ENCODE assay signal across 23 mouse cellular contexts in the genomic region with DNA sequence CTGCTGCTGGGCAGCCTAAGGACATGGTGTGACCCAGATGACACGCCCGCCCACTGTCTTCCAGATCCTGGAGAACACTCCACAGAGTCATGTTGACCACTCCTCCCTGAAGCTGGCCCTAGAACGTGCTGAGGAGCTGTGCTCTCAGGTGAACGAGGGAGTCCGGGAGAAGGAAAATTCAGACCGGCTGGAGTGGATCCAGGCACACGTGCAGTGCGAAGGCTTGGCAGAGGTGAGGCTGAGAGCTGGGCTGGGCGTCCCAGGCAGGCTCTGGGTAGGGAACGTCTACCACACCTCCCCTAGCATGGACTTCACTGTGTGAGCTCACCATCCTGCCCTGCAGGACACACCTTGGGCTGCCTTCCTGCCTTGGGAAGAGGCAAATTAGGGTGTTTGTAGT. TPM values are rescaled to one million over a fixed set of nuclear protein-coding genes. Genes with fewer than 3 reads are reported as not detected.
DNase-seq lines count a peak whose midpoint lies in the region; ATAC-seq lines count a peak whose summit lies in the region.
"Had no signal": no experiment of that assay in that cellular context is flagged by ENCODE, and none has a peak within 500 bp of the region (broad histone marks: within the 10 kb centered on the region; RNA-seq: fewer than 3 reads in every experiment).

No protein-coding gene starts in this region.

- no peaks in the 10 kb centered on the region for H3K4me1 ChIP-seq in forebrain, embryonic 10.5 days
- no peaks in the 10 kb centered on the region for H3K4me1 ChIP-seq in forebrain, embryonic 15.5 days
- no peaks in the 10 kb centered on the region for H3K4me1 ChIP-seq in midbrain, embryonic 10.5 days
- no peaks in the 10 kb centered on the region for H3K4me1 ChIP-seq in midbrain, embryonic 16.5 days (ENCODE audit: control insufficient read depth, insufficient read depth, low read length)
- H3K4me1 ChIP-seq: hindbrain, embryonic 13.5 days; limb, embryonic 13.5 days; liver, embryonic 13.5 days; midbrain, embryonic 12.5 days had no signal

- no peak overlapping the region for H3K27ac ChIP-seq in forebrain, embryonic 10.5 days
- no peak overlapping the region for H3K27ac ChIP-seq in forebrain, embryonic 15.5 days (replicated peaks)
- no peak overlapping the region for H3K27ac ChIP-seq in midbrain, embryonic 10.5 days (replicated peaks)
- no peak overlapping the region for H3K27ac ChIP-seq in midbrain, embryonic 16.5 days (ENCODE audit: low read length)
- H3K27ac ChIP-seq: hindbrain, embryonic 13.5 days; limb, embryonic 13.5 days; liver, embryonic 13.5 days; midbrain, embryonic 12.5 days had no signal

- H3K4me3 ChIP-seq in forebrain, embryonic 10.5 days = no peak overlapping the region
- H3K4me3 ChIP-seq in forebrain, embryonic 15.5 days = no peak overlapping the region
- no peak overlapping the region for H3K4me3 ChIP-seq in midbrain, embryonic 10.5 days
- H3K4me3 ChIP-seq in midbrain, embryonic 16.5 days (ENCODE audit: low read depth, low read length) = no peak overlapping the region
- H3K4me3 ChIP-seq: hindbrain, embryonic 13.5 days; limb, embryonic 13.5 days; liver, embryonic 13.5 days; midbrain, embryonic 12.5 days had no signal

- H3K36me3 ChIP-seq in forebrain, embryonic 10.5 days (replicated peaks) = peaks cover 20% of the 10 kb centered on the region
- H3K36me3 ChIP-seq in forebrain, embryonic 15.5 days = peaks cover 11% of the 10 kb centered on the region; the same call in 1 of the 2 replicates
- H3K36me3 ChIP-seq in midbrain, embryonic 10.5 days = peaks cover 15% of the 10 kb centered on the region
- H3K36me3 ChIP-seq in midbrain, embryonic 16.5 days (ENCODE audit: control insufficient read depth, insufficient read depth, low read length) = peaks cover 12% of the 10 kb centered on the region

- no peak overlapping the region for H3K9ac ChIP-seq in forebrain, embryonic 15.5 days (replicated peaks)
- H3K9ac ChIP-seq in midbrain, embryonic 16.5 days (ENCODE audit: low read depth, low read length) = no peak overlapping the region
- H3K9ac ChIP-seq: hindbrain, embryonic 13.5 days; limb, embryonic 13.5 days; liver, embryonic 13.5 days; midbrain, embryonic 12.5 days had no signal

- WGBS in forebrain, embryonic 10.5 days = 84% methylated on average over 10 of the region's 10 CpGs
- WGBS in forebrain, embryonic 15.5 days = 93% methylated on average over 10 of the region's 10 CpGs
- 91% methylated on average over 10 of the region's 10 CpGs for WGBS in midbrain, embryonic 10.5 days
- WGBS in midbrain, embryonic 16.5 days = 90% methylated on average over 10 of the region's 10 CpGs

- no peaks in the 10 kb centered on the region for H3K27me3 ChIP-seq in forebrain, embryonic 10.5 days (ENCODE audit: poor library complexity, severe bottlenecking)
- no peaks in the 10 kb centered on the region for H3K27me3 ChIP-seq in forebrain, embryonic 15.5 days
- H3K27me3 ChIP-seq in midbrain, embryonic 10.5 days (ENCODE audit: low read depth, poor library complexity, severe bottlenecking) = no peaks in the 10 kb centered on the region
- H3K27me3 ChIP-seq in midbrain, embryonic 16.5 days (ENCODE audit: control insufficient read depth, insufficient read depth, low read depth, low read length) = no peaks in the 10 kb centered on the region
- H3K27me3 ChIP-seq: hindbrain, embryonic 13.5 days; limb, embryonic 13.5 days; liver, embryonic 13.5 days; midbrain, embryonic 12.5 days had no signal

- peak; percentile 12 for DNase-seq in forebrain, embryonic 10.5 days (ENCODE audit: extremely low spot score, low spot score)
- DNase-seq in midbrain, embryonic 10.5 days (ENCODE audit: low spot score) = peak; percentile 9
- DNase-seq in lung, postnatal 25 days (ENCODE audit: low spot score) = peak; percentile 21
- DNase-seq in layer of hippocampus, postnatal 10 days (ENCODE audit: low spot score in 2 of 2) = no peak
- no peak for DNase-seq in kidney, adult 18-20 months
- DNase-seq: adrenal gland, postnatal 10 days; cerebellum, adult 8-10 months; cerebellum, postnatal 36 days; heart, postnatal 36 days; kidney, adult 9 months; kidney, postnatal 14 days; layer of hippocampus, postnatal 36 days; liver, embryonic 13.5 days; retina, postnatal 1 day; thymus, adult 18-20 months had no signal

- H3K9me3 ChIP-seq in forebrain, embryonic 10.5 days = no peaks in the 10 kb centered on the region
- H3K9me3 ChIP-seq in forebrain, embryonic 15.5 days = no peaks in the 10 kb centered on the region
- no peaks in the 10 kb centered on the region for H3K9me3 ChIP-seq in midbrain, embryonic 10.5 days (replicated peaks)
- no peaks in the 10 kb centered on the region for H3K9me3 ChIP-seq in midbrain, embryonic 16.5 days (replicated peaks; ENCODE audit: control insufficient read depth, low read length, poor library complexity, severe bottlenecking)
- H3K9me3 ChIP-seq: hindbrain, embryonic 13.5 days; limb, embryonic 13.5 days; liver, embryonic 13.5 days; midbrain, embryonic 12.5 days had no signal

- H3K4me2 ChIP-seq in forebrain, embryonic 15.5 days (replicated peaks) = no peak overlapping the region
- no peak overlapping the region for H3K4me2 ChIP-seq in midbrain, embryonic 16.5 days (ENCODE audit: low read length)
- H3K4me2 ChIP-seq: hindbrain, embryonic 13.5 days; limb, embryonic 13.5 days; liver, embryonic 13.5 days; midbrain, embryonic 12.5 days had no signal

- ATAC-seq in forebrain, embryonic 15.5 days (replicated peaks) = no peak
- ATAC-seq in midbrain, embryonic 16.5 days = no peak
- ATAC-seq: forebrain, embryonic 14.5 days had no signal

RNA-seq across cellular contexts. Expression of gene Fam228a, which starts 31.3 kb away (rescaled TPM):
- polyA plus RNA-seq in forebrain, embryonic 10.5 days (2016; fragmentation: Nextera tagmentation; extraction: Ambion mirVana) = 0.23 and 0.35 TPM in 2 replicates
- 0.61 and 0.89 TPM in 2 replicates for polyA plus RNA-seq in forebrain, embryonic 15.5 days (2015; fragmentation: Nextera tagmentation; extraction: Ambion mirVana)
- polyA plus RNA-seq in midbrain, embryonic 10.5 days (2016; fragmentation: Nextera tagmentation; extraction: Ambion mirVana) = 0.20 and 0.35 TPM in 2 replicates
- 0.69 and 1.1 TPM in 2 replicates for polyA plus RNA-seq in midbrain, embryonic 16.5 days (2015; fragmentation: Nextera tagmentation; extraction: Ambion mirVana)
- 1 to 10 TPM; 1.7 to 2.4 TPM for total RNA-seq in layer of hippocampus, postnatal 10 days (2021)
- total RNA-seq: heart, postnatal 36 days; monocyte, adult 5-6 weeks had no signal
- polyA plus RNA-seq: neural tube, embryonic 11.5 days had no signal

Comparison
In these comparisons a context has a peak if more than half of its experiments do, and no peak if none do; other contexts are left out.
1. DNase-seq: peak in forebrain, embryonic 10.5 days (single experiment), midbrain, embryonic 10.5 days (single experiment) and lung, postnatal 25 days (single experiment); none in layer of hippocampus, postnatal 10 days (0 of 2) and kidney, adult 18-20 months (single experiment).